Mouse (Mus musculus) brain, embryonic 18.5 days (tissue): ENCODE measurements at regions not wholly inside any gene's neighbourhood (a gene's known extent, or its start where the extent isn't known, plus 50 kb on each side); places are given as distances from the start of the nearest gene placed in this dataset.

Experiments used
- DNase-seq: peaks from one replicate; pipeline ENCODE4 v3.0.0-alpha.2; 2012; ENCODE audit warnings: low read depth, low spot score

GRCm38 (mm10) chr12:97529556-97529955, 729.7 kb downstream of the Galc start:
- DNase-seq, result no peak

- DNase-seq, result no peak
These were observed 733.3 kb downstream of the Galc start for GRCm38 (mm10) chr12:97525931-97526330.

GRCm38 (mm10) chr12:97519834-97520489, 739.3 kb downstream of the Galc start:
- DNase-seq, result no peak

GRCm38 (mm10) chr12:97517534-97517933, 741.7 kb downstream of the Galc start:
- no peak for DNase-seq

- DNase-seq, result no peak
These were observed 743.5 kb downstream of the Galc start for GRCm38 (mm10) chr12:97515805-97516204.

- DNase-seq, result peak; percentile 37
These were observed 747.4 kb downstream of the Galc start for GRCm38 (mm10) chr12:97511866-97512265.

- DNase-seq, result no peak
These were observed 757.8 kb downstream of the Galc start for GRCm38 (mm10) chr12:97501441-97501840.

GRCm38 (mm10) chr12:97483559-97483958, 775.7 kb downstream of the Galc start:
- no peak for DNase-seq

- no peak for DNase-seq
These were observed 782.6 kb downstream of the Galc start for GRCm38 (mm10) chr12:97476466-97477250.

- no peak for DNase-seq
These were observed 783.5 kb downstream of the Galc start for GRCm38 (mm10) chr12:97475751-97476150.

GRCm38 (mm10) chr12:97469183-97469582, 790.1 kb downstream of the Galc start:
- no peak for DNase-seq

GRCm38 (mm10) chr12:97436141-97436540, 823.1 kb downstream of the Galc start:
- no peak for DNase-seq

GRCm38 (mm10) chr12:97434021-97434420, 825.2 kb downstream of the Galc start:
- no peak for DNase-seq

GRCm38 (mm10) chr12:97432704-97433103, 826.6 kb downstream of the Galc start:
- DNase-seq, result no peak

GRCm38 (mm10) chr12:97428252-97428651, 831.0 kb downstream of the Galc start:
- no peak for DNase-seq

- DNase-seq, result no peak
These were observed 834.5 kb downstream of the Galc start for GRCm38 (mm10) chr12:97424726-97425125.

- no peak for DNase-seq
These were observed 855.8 kb downstream of the Galc start for GRCm38 (mm10) chr12:97403440-97403839.

GRCm38 (mm10) chr12:97402412-97403396, 856.6 kb downstream of the Galc start:
- DNase-seq, result no peak

- DNase-seq, result no peak
These were observed 860.7 kb downstream of the Galc start for GRCm38 (mm10) chr12:97398582-97398945.

- no peak for DNase-seq
These were observed 861.2 kb downstream of the Galc start for GRCm38 (mm10) chr12:97397850-97398581.

GRCm38 (mm10) chr12:97361804-97362203, 897.5 kb downstream of the Galc start:
- DNase-seq, result no peak
